Mouse (Mus musculus) limb, embryonic 14.5 days (tissue): ENCODE measurements at regions not wholly inside any gene's neighbourhood (a gene's known extent, or its start where the extent isn't known, plus 50 kb on each side); places are given as distances from the start of the nearest gene placed in this dataset.

ENCODE experiments used
- ATAC-seq: fragments of 200-750 bp; cut with Nextera tagmentation; 2 replicates; pipeline ENCODE4 v1.8.0; 2017; ENCODE audit warnings: low read depth, moderate number of reproducible peaks, moderate TSS enrichment; ENCODE audit not compliant: low FRiP score
- DNase-seq: peaks from one replicate; pipeline ENCODE4 v3.0.0-alpha.2; 2015; ENCODE audit warnings: low spot score
- H3K27ac ChIP-seq: fragments of 300-500 bp; sonication (generic); replicated peaks from 2 replicates; pipeline ENCODE4 v1.5.1; 2014; ENCODE audit warnings: low read depth, mild to moderate bottlenecking, low read length, moderate library complexity, mixed read lengths
- H3K27me3 ChIP-seq: fragments of 300-500 bp; sonication (generic); 2 replicates; pipeline ENCODE4 v1.6.1; 2014; ENCODE audit warnings: low read length, mixed read lengths; ENCODE audit not compliant: control insufficient read depth, insufficient read depth
- H3K36me3 ChIP-seq: fragments of 300-500 bp; sonication (generic); 2 replicates; pipeline ENCODE4 v1.6.1; 2014; ENCODE audit warnings: mild to moderate bottlenecking, low read length, moderate library complexity, mixed read lengths; ENCODE audit not compliant: control insufficient read depth, insufficient read depth
- H3K4me1 ChIP-seq: fragments of 300-500 bp; sonication (generic); 2 replicates; pipeline ENCODE4 v1.6.1; 2014; ENCODE audit warnings: antibody characterized with exemption, low read length, mixed read lengths; ENCODE audit not compliant: control insufficient read depth, insufficient read depth
- H3K4me2 ChIP-seq: fragments of 300-500 bp; sonication (generic); replicated peaks from 2 replicates; pipeline ENCODE4 v1.6.1; 2014; ENCODE audit warnings: low read depth, mild to moderate bottlenecking, low read length, moderate library complexity; ENCODE audit not compliant: severe bottlenecking
- H3K4me3 ChIP-seq: fragments of 300-500 bp; sonication (generic); replicated peaks from 2 replicates; pipeline ENCODE4 v1.5.1; 2014; ENCODE audit warnings: low read length
- H3K9ac ChIP-seq: fragments of 300-500 bp; sonication (generic); 2 replicates; pipeline ENCODE4 v1.6.1; 2014; ENCODE audit warnings: mild to moderate bottlenecking, low read depth, low read length, moderate library complexity; ENCODE audit not compliant: severe bottlenecking
- H3K9me3 ChIP-seq: fragments of 300-500 bp; sonication (generic); 2 replicates; pipeline ENCODE4 v1.6.1; 2016; ENCODE audit warnings: low read length; ENCODE audit not compliant: control insufficient read depth
- POLR2A ChIP-seq: fragments of 200-500 bp; IDR thresholded peaks from 2 replicates; pipeline ENCODE4 v1.8.0; 2012; ENCODE audit warnings: inconsistent platforms, mild to moderate bottlenecking, moderate library complexity, borderline replicate concordance; ENCODE audit not compliant: insufficient read depth, insufficient read length; ENCODE audit errors: extremely low read depth
- WGBS: fragments of 180-500 bp; shearing (Covaris S2); extraction: QIAGEN DNeasy Blood & Tissue Kit; methylation state at CpG from one replicate; pipeline ENCODE4 v1.1.7; 2014; 5-methylcytosine and 5-hydroxymethylcytosine counted together

DNA sequence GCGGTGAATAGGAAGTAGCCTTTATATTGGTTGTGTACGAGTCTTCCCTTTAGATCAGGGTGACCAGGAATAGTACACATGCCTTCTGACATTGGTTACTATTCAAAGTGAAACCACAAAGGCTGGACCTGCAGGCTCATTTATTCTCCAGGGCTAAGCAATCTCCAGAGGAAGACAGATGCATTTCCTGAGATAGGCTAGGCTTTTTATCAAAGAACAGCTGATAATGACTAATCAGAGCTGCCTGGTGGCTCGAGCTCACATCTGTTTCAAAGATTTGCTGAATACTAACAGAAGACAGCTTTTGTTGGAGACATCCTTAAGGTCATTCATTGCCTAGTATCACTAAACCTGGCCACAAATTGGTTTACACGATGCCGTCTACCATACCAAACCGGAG, 838.1 kb downstream of the Epha4 start:
- Histone ChIP-seq H3K27ac (no peak overlapping the region), H3K36me3 (no peaks in the 10 kb centered on the region), H3K4me1 (no peaks in the 10 kb centered on the region), H3K4me3 (no peak overlapping the region), H3K9me3 (no peaks in the 10 kb centered on the region; the same call in 1 of the 2 replicates), H3K27me3 (no peaks in the 10 kb centered on the region), H3K9ac (no peak overlapping the region), H3K4me2 (no peak overlapping the region)
- DNase-seq (no peak), ATAC-seq (no peak)
- no peak for TF ChIP-seq POLR2A
- WGBS = 76% methylated on average over 6 of the region's 6 CpGs

DNA sequence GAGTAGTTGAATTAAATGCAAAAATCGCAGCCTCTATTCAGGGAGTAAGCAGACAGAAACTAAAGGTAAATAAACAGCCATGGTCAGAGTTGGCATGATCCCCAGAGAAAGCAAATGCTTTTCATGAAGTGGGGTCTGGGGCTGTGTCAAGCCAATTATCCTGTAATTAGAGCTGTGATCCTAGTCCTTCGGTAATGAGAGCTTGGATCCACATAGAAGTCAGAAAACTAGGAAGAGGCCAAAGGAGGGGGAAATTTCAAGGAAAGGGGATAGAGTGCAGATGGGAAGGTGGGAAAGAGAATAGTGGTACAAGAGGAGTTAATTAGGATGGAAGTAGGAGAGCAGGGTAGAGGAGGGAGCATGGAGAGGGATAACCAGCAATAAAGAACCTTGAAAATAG, 809.3 kb downstream of the Epha4 start:
- no peak for TF ChIP-seq POLR2A
- DNase-seq (no peak), ATAC-seq (no peak)
- H3K36me3 ChIP-seq = no peaks in the 10 kb centered on the region
- no peaks in the 10 kb centered on the region for H3K4me1 ChIP-seq
- H3K4me3 ChIP-seq = no peak overlapping the region
- H3K27me3 ChIP-seq = no peaks in the 10 kb centered on the region
- H3K27ac ChIP-seq = no peak overlapping the region
- no peaks in the 10 kb centered on the region for H3K9me3 ChIP-seq
- 53% methylated on average over 2 of the region's 2 CpGs for WGBS
- no peak overlapping the region for H3K9ac ChIP-seq
- no peak overlapping the region for H3K4me2 ChIP-seq

DNA sequence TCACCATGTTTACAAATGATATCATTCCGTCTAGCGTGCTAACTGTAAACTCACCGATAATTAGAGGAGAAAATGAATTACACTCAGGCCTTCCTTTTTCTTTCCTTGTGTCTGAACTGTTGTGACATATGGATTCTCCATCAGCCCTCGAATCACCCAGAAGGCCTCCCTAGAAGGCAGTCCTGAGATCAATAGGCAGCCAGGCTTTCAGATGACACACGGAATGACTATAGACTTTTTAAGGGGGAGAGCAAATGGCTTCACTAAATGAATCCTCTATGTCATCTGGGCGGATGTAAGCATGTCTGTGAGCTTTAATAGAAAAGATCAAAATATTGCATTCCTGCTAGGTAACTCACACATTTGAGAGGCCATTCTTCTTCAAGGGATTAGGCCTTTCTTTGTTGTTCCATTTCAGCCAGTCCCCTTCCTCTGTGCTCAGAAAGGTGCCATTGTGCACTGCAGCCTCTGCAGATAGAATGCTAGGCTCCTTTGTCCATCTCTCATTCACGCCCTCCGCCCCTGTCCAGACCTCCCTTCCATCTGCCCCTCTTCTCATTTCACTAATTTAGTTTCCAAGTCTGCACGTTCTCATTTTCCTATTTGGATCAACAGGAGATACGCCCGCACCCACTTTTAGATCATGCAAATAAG, 797.1 kb downstream of the Epha4 start:
- no peak overlapping the region for H3K27ac ChIP-seq
- DNase-seq (no peak), ATAC-seq (no peak)
- no peak for TF ChIP-seq POLR2A
- H3K27me3 ChIP-seq = no peaks in the 10 kb centered on the region
- no peak overlapping the region for H3K4me2 ChIP-seq
- peaks cover 5% of the 10 kb centered on the region; the same call in 1 of the 2 replicates for H3K4me1 ChIP-seq
- no peak overlapping the region for H3K9ac ChIP-seq
- WGBS = 60% methylated on average over 11 of the region's 11 CpGs
- no peaks in the 10 kb centered on the region for H3K9me3 ChIP-seq
- H3K4me3 ChIP-seq = no peak overlapping the region
- no peaks in the 10 kb centered on the region for H3K36me3 ChIP-seq

DNA sequence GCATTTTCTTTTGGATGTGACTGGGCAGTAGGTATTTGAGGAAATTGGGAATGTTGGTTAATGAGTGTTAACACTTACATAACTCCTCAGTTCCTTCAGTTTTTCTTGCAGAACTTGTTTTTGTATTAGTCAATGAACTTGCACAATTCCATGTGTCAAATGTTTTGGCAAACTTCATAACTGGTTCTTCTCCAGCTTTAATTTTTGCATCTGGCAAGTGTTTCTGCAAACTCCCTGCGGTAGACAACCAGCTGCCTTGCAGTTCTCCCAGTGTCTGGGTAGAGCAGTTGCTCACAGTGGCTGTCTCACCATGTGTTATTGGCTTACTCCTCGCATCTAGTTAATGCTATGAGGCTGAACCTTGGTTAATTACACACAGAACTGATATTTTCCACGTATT, 790.4 kb downstream of the Epha4 start:
- DNase-seq (no peak), ATAC-seq (no peak)
- Histone ChIP-seq H3K4me3 (no peak overlapping the region), H3K9me3 (no peaks in the 10 kb centered on the region), H3K4me2 (no peak overlapping the region), H3K4me1 (no peaks in the 10 kb centered on the region), H3K36me3 (no peaks in the 10 kb centered on the region), H3K27me3 (no peaks in the 10 kb centered on the region), H3K27ac (no peak overlapping the region), H3K9ac (no peak overlapping the region)
- no peak for TF ChIP-seq POLR2A
- WGBS = 51% methylated on average over 3 of the region's 3 CpGs

DNA sequence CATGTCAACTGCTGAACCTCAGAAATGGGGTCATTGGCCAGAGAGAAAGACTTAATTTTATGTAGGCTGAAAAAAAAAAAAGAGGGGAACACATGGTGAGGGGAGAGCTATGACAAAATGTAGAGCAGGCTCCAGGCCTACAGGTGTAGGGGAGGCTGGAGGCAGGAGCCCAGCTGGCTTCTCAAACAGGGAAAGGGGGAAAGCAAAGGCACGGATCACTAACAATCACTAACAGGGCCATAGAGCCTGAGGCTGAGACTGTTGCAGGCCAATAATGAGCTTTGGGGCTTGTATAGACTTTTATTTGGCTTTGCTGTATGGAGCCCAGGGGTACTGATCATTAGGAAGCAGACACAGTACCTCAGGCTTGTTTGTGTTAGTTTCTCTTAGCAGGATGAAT, 777.9 kb downstream of the Epha4 start:
- Histone ChIP-seq H3K4me2 (no peak overlapping the region), H3K4me3 (no peak overlapping the region), H3K4me1 (no peaks in the 10 kb centered on the region), H3K36me3 (no peaks in the 10 kb centered on the region), H3K9ac (no peak overlapping the region), H3K27me3 (no peaks in the 10 kb centered on the region), H3K9me3 (no peaks in the 10 kb centered on the region), H3K27ac (no peak overlapping the region)
- WGBS = 36% methylated on average over 1 of the region's 1 CpGs
- ATAC-seq = peak; percentile 62; the same call in 1 of the 2 replicates
- DNase-seq = peak; percentile 55
- no peak for TF ChIP-seq POLR2A
